ENCODE assay signal across 24 mouse cellular contexts in genomic region chr6:10758051-10758450, GRCm38 (mm10).
A peak's percentile ranks its signal among the peaks of the same experiment; 100 is the strongest.
DNase-seq lines count a peak whose midpoint lies in the region; ATAC-seq and TF ChIP-seq lines count a peak whose summit lies in the region.
"Had no signal": no experiment of that assay in that cellular context is flagged by ENCODE, and none has a peak within 500 bp of the region (broad histone marks: within the 10 kb centered on the region; RNA-seq: fewer than 3 reads in every experiment).

No protein-coding gene starts in this region.

- H3K27me3 ChIP-seq in intestine, embryonic 14.5 days (replicated peaks; ENCODE audit: control insufficient read depth, insufficient read depth, low read length), result no peaks in the 10 kb centered on the region
- H3K27me3 ChIP-seq in intestine, embryonic 15.5 days (replicated peaks), result no peaks in the 10 kb centered on the region
- no peaks in the 10 kb centered on the region for H3K27me3 ChIP-seq in kidney, embryonic 15.5 days
- no peaks in the 10 kb centered on the region for H3K27me3 ChIP-seq in kidney, postnatal 0 days (ENCODE audit: insufficient read depth, low read length)
- H3K27me3 ChIP-seq: CH12.LX; embryonic facial prominence, embryonic 12.5 days; forebrain, embryonic 13.5 days; forebrain, embryonic 15.5 days; Patski had no signal

- DNase-seq in intestine, embryonic 14.5 days (ENCODE audit: low spot score), result no peak
- DNase-seq in kidney, postnatal 36 days, result no peak
- peak; percentile 66 for DNase-seq in kidney, postnatal 0 days (ENCODE audit: low spot score)
- DNase-seq in kidney, adult 9 months, result no peak
- DNase-seq: adrenal gland, adult 8-10 months; adrenal gland, postnatal 14 days; adrenal gland, postnatal 36 days; B cell, adult 2 months; cerebellum, adult 11-12 months; cerebellum, adult 2 months; cerebellum, adult 9-10 months; cerebellum, postnatal 10 days; cerebellum, postnatal 25 days had no signal

- H3K4me3 ChIP-seq in intestine, embryonic 14.5 days (ENCODE audit: low read depth, low read length), result no peak overlapping the region
- H3K4me3 ChIP-seq in intestine, embryonic 15.5 days (replicated peaks), result no peak overlapping the region
- no peak overlapping the region for H3K4me3 ChIP-seq in kidney, embryonic 15.5 days (replicated peaks)
- H3K4me3 ChIP-seq in kidney, postnatal 0 days (replicated peaks; ENCODE audit: low read depth, low read length), result no peak overlapping the region
- H3K4me3 ChIP-seq: embryonic facial prominence, embryonic 10.5 days; embryonic facial prominence, embryonic 12.5 days; forebrain, embryonic 13.5 days; forebrain, embryonic 15.5 days had no signal

- 0 out of 2 replicates have a peak, but pooled peaks cover 3% of the 10 kb centered on the region for H3K4me1 ChIP-seq in intestine, embryonic 14.5 days (replicated peaks; ENCODE audit: control insufficient read depth, insufficient read depth, low read length)
- H3K4me1 ChIP-seq in intestine, embryonic 15.5 days (replicated peaks), result no peaks in the 10 kb centered on the region
- H3K4me1 ChIP-seq in kidney, embryonic 15.5 days, result no peaks in the 10 kb centered on the region
- H3K4me1 ChIP-seq in kidney, postnatal 0 days (replicated peaks; ENCODE audit: insufficient read depth, low read length), result no peaks in the 10 kb centered on the region
- H3K4me1 ChIP-seq: embryonic facial prominence, embryonic 10.5 days; embryonic facial prominence, embryonic 12.5 days; forebrain, embryonic 13.5 days; forebrain, embryonic 15.5 days had no signal

- ATAC-seq in intestine, embryonic 14.5 days (replicated peaks; ENCODE audit: low FRiP score, low TSS enrichment, low read depth), result no peak
- no peak for ATAC-seq in intestine, embryonic 15.5 days
- ATAC-seq in kidney, embryonic 15.5 days (replicated peaks; ENCODE audit: low FRiP score), result peak; percentile 49
- ATAC-seq in kidney, postnatal 0 days (replicated peaks; ENCODE audit: low FRiP score, low read depth), result no peak
- ATAC-seq: activated CD4-positive, CD25-positive, alpha-beta regulatory T cell, adult 4 months; CD4-positive, CD25-positive, alpha-beta regulatory T cell, adult 4 months; forebrain, embryonic 13.5 days; forebrain, embryonic 15.5 days; Patski had no signal

- no peaks in the 10 kb centered on the region for H3K36me3 ChIP-seq in intestine, embryonic 14.5 days (ENCODE audit: control insufficient read depth, insufficient read depth, low read length)
- H3K36me3 ChIP-seq in intestine, embryonic 15.5 days, result no peaks in the 10 kb centered on the region
- H3K36me3 ChIP-seq in kidney, embryonic 15.5 days, result no peaks in the 10 kb centered on the region
- H3K36me3 ChIP-seq in kidney, postnatal 0 days (ENCODE audit: insufficient read depth, low read length), result no peaks in the 10 kb centered on the region
- H3K36me3 ChIP-seq: embryonic facial prominence, embryonic 10.5 days; embryonic facial prominence, embryonic 12.5 days; forebrain, embryonic 15.5 days; G1E had no signal

- H3K4me2 ChIP-seq in intestine, embryonic 14.5 days (ENCODE audit: low read length), result no peak overlapping the region
- H3K4me2 ChIP-seq in intestine, embryonic 15.5 days (replicated peaks), result no peak overlapping the region
- no peak overlapping the region for H3K4me2 ChIP-seq in kidney, embryonic 15.5 days
- no peak overlapping the region for H3K4me2 ChIP-seq in kidney, postnatal 0 days (ENCODE audit: low read length)
- H3K4me2 ChIP-seq: embryonic facial prominence, embryonic 12.5 days; forebrain, embryonic 13.5 days; forebrain, embryonic 15.5 days had no signal

- H3K27ac ChIP-seq in intestine, embryonic 14.5 days (ENCODE audit: low read depth), result peak overlapping the region; percentile 36; the same call in 1 of the 2 replicates
- no peak overlapping the region for H3K27ac ChIP-seq in intestine, embryonic 15.5 days
- H3K27ac ChIP-seq in kidney, embryonic 15.5 days, result peak overlapping the region; percentile 85; the same call in 1 of the 2 replicates
- no peak overlapping the region for H3K27ac ChIP-seq in kidney, postnatal 0 days
- H3K27ac ChIP-seq: embryonic facial prominence, embryonic 10.5 days; embryonic facial prominence, embryonic 12.5 days; forebrain, embryonic 13.5 days; forebrain, embryonic 15.5 days had no signal

- no peak overlapping the region for H3K9ac ChIP-seq in intestine, embryonic 14.5 days (ENCODE audit: low read length)
- H3K9ac ChIP-seq in intestine, embryonic 15.5 days, result no peak overlapping the region
- H3K9ac ChIP-seq in kidney, embryonic 15.5 days, result no peak overlapping the region
- H3K9ac ChIP-seq in kidney, postnatal 0 days (ENCODE audit: low read depth, low read length), result no peak overlapping the region
- H3K9ac ChIP-seq: embryonic facial prominence, embryonic 12.5 days; forebrain, embryonic 13.5 days; forebrain, embryonic 15.5 days had no signal

- H3K9me3 ChIP-seq in intestine, embryonic 14.5 days (ENCODE audit: control insufficient read depth, low read length), result no peaks in the 10 kb centered on the region
- no peaks in the 10 kb centered on the region for H3K9me3 ChIP-seq in intestine, embryonic 15.5 days
- H3K9me3 ChIP-seq in kidney, embryonic 15.5 days (replicated peaks), result no peaks in the 10 kb centered on the region
- H3K9me3 ChIP-seq in kidney, postnatal 0 days (replicated peaks; ENCODE audit: low read length), result no peaks in the 10 kb centered on the region
- H3K9me3 ChIP-seq: embryonic facial prominence, embryonic 10.5 days; embryonic facial prominence, embryonic 12.5 days; forebrain, embryonic 13.5 days; forebrain, embryonic 15.5 days; G1E had no signal

- no peak for TF ChIP-seq CTCF in kidney, postnatal 0 days (IDR thresholded peaks at IDR 0.05; ENCODE audit: low read depth)

Comparison
In these comparisons a context has a peak if more than half of its experiments do, and no peak if none do; other contexts are left out.
1. H3K27ac ChIP-seq: peak in intestine, embryonic 14.5 days (single experiment) and kidney, embryonic 15.5 days (single experiment); none in intestine, embryonic 15.5 days (single experiment) and kidney, postnatal 0 days (single experiment).